Mouse (Mus musculus) activated CD4-positive, CD25-positive, alpha-beta regulatory T cell, adult 4 months (primary cell): ENCODE measurements at regions not wholly inside any gene's neighbourhood (a gene's known extent, or its start where the extent isn't known, plus 50 kb on each side); places are given as distances from the start of the nearest gene placed in this dataset.
"Not testable (repeated sequence)": the region's sequence is repeated elsewhere in the genome, so short reads cannot be mapped to it uniquely, and the experiment has no call there.

Source experiments
- ATAC-seq: one replicate; pipeline ENCODE4 v1.8.0; 2017

DNA sequence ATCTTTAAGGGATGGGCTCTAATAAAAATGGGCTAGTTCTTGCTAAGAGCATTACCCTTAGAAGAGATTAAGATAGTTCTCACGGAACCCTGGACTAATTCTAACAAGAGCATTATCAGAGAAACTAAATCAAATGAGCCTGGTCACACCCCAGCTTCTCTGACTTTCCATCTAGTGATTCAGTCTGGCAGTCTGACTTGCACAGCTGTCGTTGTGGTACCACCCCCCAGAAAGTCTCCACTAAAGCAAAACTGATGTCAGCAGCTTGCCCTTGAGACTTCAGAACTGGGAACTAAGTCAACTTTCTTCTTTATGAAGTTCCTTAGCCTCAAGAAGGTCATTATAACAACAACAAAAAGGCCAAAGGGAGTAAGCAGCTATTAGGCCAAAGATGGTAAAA lies 126.5 kb upstream of the Max start:
- no peak for ATAC-seq

GRCm38 (mm10) chr12:77086931-77087330 lies 124.9 kb upstream of the Max start:
- not testable (repeated sequence) for ATAC-seq

DNA sequence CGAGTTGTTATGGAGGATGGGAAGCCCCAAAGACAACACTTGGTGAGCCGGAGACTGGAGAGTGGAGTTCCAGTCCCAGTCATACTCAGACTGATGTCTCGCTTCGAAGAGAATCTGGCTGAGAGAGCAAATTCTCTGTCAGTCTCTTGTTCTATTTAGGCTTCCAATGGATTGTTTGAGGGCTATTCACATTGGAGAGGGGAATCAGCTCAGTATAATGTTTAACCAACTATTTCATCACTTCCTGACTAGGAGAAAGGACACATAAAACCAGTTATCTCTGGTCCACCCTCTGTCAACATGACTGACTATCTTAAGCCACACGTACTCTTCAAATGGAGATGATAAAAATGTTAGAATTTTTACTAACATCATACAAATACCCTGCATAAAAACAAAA lies 123.9 kb upstream of the Max start:
- ATAC-seq, result no peak

GRCm38 (mm10) chr12:77085244-77085643 lies 123.2 kb upstream of the Max start:
- ATAC-seq, result peak; percentile 98

- peak; percentile 7 for ATAC-seq
These were observed 122.7 kb upstream of the Max start for GRCm38 (mm10) chr12:77084744-77085143.

DNA sequence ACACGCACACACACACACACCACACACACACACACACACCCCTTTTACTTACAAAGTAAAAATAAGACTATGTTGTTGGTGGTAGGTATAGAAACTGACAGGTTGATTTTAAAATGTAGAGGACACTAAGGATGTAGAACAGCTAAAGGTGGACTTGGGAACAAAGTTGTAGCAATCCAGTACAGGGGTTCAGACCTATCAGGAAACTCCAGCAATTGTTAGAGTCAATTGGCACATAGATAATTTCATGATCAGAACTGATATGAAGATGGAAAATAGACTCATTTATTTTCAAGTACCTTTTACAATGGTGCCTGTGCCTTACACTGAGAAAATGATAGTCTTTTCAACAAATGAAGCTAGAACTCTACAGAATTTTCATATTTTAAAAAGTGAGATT lies 122.3 kb upstream of the Max start:
- no peak for ATAC-seq

DNA sequence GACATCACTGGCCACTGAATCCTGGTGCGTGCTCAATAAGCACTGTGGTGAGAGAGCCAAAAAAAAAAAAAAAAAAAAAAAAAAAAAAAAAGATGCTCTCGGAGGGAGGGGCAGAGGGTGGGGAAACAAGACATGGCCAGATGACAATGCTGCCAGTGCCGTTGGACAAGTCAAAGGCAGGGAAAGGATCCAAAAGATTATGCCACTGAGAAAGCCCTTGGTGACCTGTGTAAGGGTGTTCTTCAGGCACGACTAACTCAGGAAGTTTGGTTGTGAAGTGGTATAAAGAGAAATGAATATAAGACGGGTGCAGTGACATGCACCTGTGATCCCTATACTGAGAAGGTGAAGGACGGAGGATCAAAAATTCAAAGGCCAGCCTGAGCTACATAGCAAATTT lies 121.8 kb upstream of the Max start:
- ATAC-seq, result no peak

GRCm38 (mm10) chr12:77081774-77082173 lies 119.8 kb upstream of the Max start:
- no peak for ATAC-seq

- ATAC-seq, result no peak
These were observed 117.5 kb upstream of the Max start for GRCm38 (mm10) chr12:77079481-77079880.

GRCm38 (mm10) chr12:77076678-77077077 lies 114.7 kb upstream of the Max start:
- ATAC-seq, result no peak

- no peak for ATAC-seq
These were observed 112.6 kb upstream of the Max start for GRCm38 (mm10) chr12:77074602-77075001.

DNA sequence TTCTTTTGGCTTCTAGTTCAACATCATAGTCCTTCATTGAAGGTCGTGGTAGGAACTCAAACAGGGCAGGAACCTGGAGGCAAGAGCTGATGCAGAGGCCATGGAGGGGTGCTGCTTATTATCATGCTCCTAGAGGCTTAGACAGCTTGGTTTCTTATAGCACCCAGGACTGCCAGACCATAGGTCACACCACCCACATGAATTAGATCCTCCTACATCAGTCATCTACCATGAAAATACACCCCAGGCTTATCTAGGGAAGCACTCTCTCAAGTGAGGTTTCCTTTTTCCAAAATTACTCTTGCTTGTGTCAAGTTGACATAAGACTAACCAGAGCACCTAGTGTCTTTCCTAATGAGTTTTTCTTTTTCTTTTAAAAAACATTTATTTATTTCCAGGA lies 109.7 kb upstream of the Max start:
- ATAC-seq, result no peak

DNA sequence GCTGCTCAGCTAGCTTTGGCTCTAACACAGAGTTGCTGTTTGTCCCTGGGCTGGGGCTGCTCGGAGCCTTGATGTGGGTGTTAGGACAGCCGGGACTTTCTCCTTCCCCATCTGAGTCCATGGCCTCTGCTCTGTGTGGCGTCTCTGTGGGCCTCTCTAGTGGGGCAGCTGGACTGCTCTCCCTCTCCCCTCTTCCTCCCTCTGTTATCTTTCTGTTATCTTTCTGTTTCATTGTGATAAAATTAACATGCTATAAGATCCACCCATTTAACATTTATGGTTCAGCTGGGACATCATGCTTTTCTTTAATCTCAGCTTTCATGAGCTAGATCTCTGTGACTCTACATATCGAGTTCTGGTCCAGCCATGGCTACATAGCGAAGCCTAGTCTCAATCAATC lies 105.9 kb upstream of the Max start:
- no peak for ATAC-seq

GRCm38 (mm10) chr12:77067115-77067514 lies 105.1 kb upstream of the Max start:
- ATAC-seq, result no peak

- no peak for ATAC-seq
These were observed 103.9 kb upstream of the Max start for GRCm38 (mm10) chr12:77065645-77066512.

DNA sequence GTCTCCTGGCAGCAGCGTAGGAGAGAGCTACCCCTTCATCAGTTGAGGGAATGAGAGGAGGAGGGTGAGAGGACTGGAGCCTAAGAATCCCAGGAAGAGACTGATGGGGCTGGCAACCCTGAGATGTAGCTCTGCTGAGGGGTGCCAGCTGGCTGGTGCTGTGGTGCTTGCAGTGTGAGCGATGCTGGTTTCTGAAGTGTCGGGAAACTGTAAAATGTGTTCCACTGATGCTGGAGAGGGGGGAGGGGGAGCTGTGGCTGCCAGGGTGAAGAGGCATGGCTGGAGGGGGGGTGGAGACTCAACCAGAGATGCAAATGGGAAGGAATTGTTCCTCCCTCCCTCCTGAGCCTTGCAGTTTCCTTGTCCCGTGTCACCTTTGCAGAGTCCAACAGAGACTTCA lies 102.0 kb upstream of the Max start:
- ATAC-seq, result no peak

GRCm38 (mm10) chr12:77061562-77061847 lies 99.5 kb upstream of the Max start:
- ATAC-seq, result no peak

- ATAC-seq, result no peak
These were observed 99.0 kb upstream of the Max start for GRCm38 (mm10) chr12:77060766-77061561.

GRCm38 (mm10) chr12:77060060-77060695 lies 98.2 kb upstream of the Max start:
- peak; percentile 68 for ATAC-seq

GRCm38 (mm10) chr12:77059679-77060059 lies 97.7 kb upstream of the Max start:
- ATAC-seq, result peak; percentile 36

- no peak for ATAC-seq
These were observed 96.7 kb upstream of the Max start for GRCm38 (mm10) chr12:77058596-77059190.

- peak; percentile 9 for ATAC-seq
These were observed 94.9 kb upstream of the Max start for GRCm38 (mm10) chr12:77056748-77057370.

DNA sequence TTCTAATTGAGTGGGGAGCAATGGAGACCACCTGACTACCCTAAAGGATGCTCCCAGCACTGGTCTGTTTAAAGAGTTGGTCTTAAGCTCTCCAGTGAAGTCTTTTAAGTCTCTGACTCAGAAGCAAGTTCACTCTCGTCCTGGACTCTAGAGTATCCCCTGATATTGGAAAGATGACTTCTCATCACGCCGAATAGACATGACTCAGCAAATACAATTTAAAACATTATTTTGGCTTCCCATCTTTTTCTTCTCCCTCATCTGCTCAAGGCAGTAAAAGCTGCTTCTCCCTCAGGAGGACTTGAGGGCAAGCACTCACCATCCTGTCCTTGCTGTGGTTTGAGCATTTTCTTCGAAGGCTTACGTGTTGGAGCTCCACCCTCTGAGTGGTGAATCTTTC lies 92.7 kb upstream of the Max start:
- ATAC-seq, result no peak
